Mouse (Mus musculus): ENCODE measurements at regions not wholly inside any gene's neighbourhood (a gene's known extent, or its start where the extent isn't known, plus 50 kb on each side); places are given as distances from the start of the nearest gene placed in this dataset.

GRCm38 (mm10) chr16:29856545-29856944, 207.6 kb upstream of the Hes1 start:
- Histone ChIP-seq H3K4me3 (ENCODE audit: insufficient read depth, low read depth, low read length) (no peak overlapping the region), H3K27me3 (replicated peaks; ENCODE audit: control insufficient read depth, insufficient read depth, low read length) (no peaks in the 10 kb centered on the region), H3K27ac (ENCODE audit: insufficient read depth, low read depth, low read length) (no peak overlapping the region), H3K36me3 (ENCODE audit: control insufficient read depth, insufficient read depth, low read length) (no peaks in the 10 kb centered on the region), H3K4me1 (ENCODE audit: control insufficient read depth, insufficient read depth, low read length) (no peaks in the 10 kb centered on the region)
- no peak for TF ChIP-seq CTCF (conservative IDR thresholded peaks at IDR 0.05; ENCODE audit: insufficient read depth, insufficient read length, low read depth, low read length)
- no peak for TF ChIP-seq POLR2A (IDR thresholded peaks at IDR 0.05; ENCODE audit: low read depth, low read length)
- WGBS, result 100% methylated on average over 1 of the region's 1 CpGs
- DNase-seq, result no peak

DNA sequence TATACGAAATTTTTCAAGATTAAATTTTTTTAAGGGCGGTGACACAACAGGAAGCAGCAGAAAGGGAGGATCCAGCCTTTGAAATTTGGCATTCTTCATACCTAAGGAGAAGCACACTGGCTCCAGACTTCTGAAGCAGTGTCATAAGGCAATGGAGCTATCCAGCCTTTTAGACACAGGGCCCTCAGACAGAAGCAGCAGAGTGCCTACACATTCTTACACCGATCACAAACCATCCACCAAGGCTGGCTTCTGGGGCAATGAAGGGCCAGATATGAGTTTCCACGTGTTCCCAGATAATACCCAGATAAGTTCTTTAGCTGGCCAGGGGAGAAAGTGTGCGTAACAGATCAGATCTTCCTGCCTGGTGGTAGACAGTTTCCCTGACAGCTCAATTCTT, 205.5 kb upstream of the Hes1 start:
- 86% methylated on average over 5 of the region's 5 CpGs for WGBS
- Histone ChIP-seq H3K4me1 (ENCODE audit: control insufficient read depth, insufficient read depth, low read length) (no peaks in the 10 kb centered on the region), H3K27me3 (replicated peaks; ENCODE audit: control insufficient read depth, insufficient read depth, low read length) (no peaks in the 10 kb centered on the region), H3K36me3 (ENCODE audit: control insufficient read depth, insufficient read depth, low read length) (no peaks in the 10 kb centered on the region), H3K27ac (ENCODE audit: insufficient read depth, low read depth, low read length) (no peak overlapping the region), H3K4me3 (ENCODE audit: insufficient read depth, low read depth, low read length) (no peak overlapping the region)
- no peak for DNase-seq
- TF ChIP-seq POLR2A (IDR thresholded peaks at IDR 0.05; ENCODE audit: low read depth, low read length) (no peak), CTCF (conservative IDR thresholded peaks at IDR 0.05; ENCODE audit: insufficient read depth, insufficient read length, low read depth, low read length) (no peak)

DNA sequence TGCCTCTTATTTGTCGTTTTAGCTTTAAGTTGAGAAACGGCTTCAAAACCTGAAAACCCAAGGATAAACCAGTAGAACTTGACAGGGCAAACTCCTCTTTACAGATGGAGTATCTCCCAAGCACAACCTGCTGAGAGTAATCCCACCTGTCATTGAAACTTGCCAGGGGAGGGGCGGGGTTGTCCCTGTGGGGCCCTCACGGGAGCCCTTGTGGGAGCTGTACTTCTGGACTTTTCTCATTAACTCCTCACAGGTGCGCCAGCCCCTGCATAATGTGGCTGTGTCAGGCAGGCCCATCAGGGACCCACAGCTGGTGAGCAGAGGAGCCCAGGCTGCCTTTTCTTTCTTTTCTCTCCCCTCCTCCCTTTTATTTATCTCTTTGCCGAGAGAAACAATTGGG, 203.9 kb upstream of the Hes1 start:
- no peak overlapping the region for H3K4me3 ChIP-seq (ENCODE audit: insufficient read depth, low read depth, low read length)
- H3K27me3 ChIP-seq (replicated peaks; ENCODE audit: control insufficient read depth, insufficient read depth, low read length), result no peaks in the 10 kb centered on the region
- 0 out of 2 replicates have a peak, but pooled peaks cover 2% of the 10 kb centered on the region for H3K4me1 ChIP-seq (ENCODE audit: control insufficient read depth, insufficient read depth, low read length)
- 64% methylated on average over 6 of the region's 6 CpGs for WGBS
- TF ChIP-seq POLR2A (IDR thresholded peaks at IDR 0.05; ENCODE audit: low read depth, low read length), result no peak
- no peak for TF ChIP-seq CTCF (conservative IDR thresholded peaks at IDR 0.05; ENCODE audit: insufficient read depth, insufficient read length, low read depth, low read length)
- no peaks in the 10 kb centered on the region for H3K36me3 ChIP-seq (ENCODE audit: control insufficient read depth, insufficient read depth, low read length)
- DNase-seq, result no peak
- H3K27ac ChIP-seq (ENCODE audit: insufficient read depth, low read depth, low read length), result no peak overlapping the region

DNA sequence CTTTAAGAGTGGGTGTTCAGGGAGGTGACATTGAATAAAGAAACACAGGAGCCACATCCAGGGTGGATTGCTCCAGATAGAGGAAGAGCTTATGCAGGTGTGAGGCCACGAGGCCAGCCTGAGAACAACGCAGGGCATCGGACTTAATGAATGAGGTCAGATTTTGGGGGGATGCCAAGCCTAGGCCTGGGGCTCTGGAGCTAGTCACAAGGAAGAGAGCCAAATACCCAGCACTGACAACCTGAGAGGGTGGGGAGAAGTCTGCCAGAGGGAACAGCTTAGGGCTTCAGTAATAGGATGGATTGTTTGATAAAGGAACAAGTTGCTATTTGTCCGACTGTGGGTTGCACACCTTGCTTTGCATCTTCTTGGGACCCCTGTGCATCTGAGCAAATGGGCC, 203.1 kb upstream of the Hes1 start:
- Histone ChIP-seq H3K27ac (ENCODE audit: insufficient read depth, low read depth, low read length) (no peak overlapping the region), H3K4me3 (ENCODE audit: insufficient read depth, low read depth, low read length) (no peak overlapping the region), H3K27me3 (replicated peaks; ENCODE audit: control insufficient read depth, insufficient read depth, low read length) (no peaks in the 10 kb centered on the region), H3K4me1 (ENCODE audit: control insufficient read depth, insufficient read depth, low read length) (0 out of 2 replicates have a peak, but pooled peaks cover 2% of the 10 kb centered on the region), H3K36me3 (ENCODE audit: control insufficient read depth, insufficient read depth, low read length) (no peaks in the 10 kb centered on the region)
- no peak for TF ChIP-seq CTCF (conservative IDR thresholded peaks at IDR 0.05; ENCODE audit: insufficient read depth, insufficient read length, low read depth, low read length)
- TF ChIP-seq POLR2A (IDR thresholded peaks at IDR 0.05; ENCODE audit: low read depth, low read length), result no peak
- no peak for DNase-seq
- 52% methylated on average over 4 of the region's 4 CpGs for WGBS

DNA sequence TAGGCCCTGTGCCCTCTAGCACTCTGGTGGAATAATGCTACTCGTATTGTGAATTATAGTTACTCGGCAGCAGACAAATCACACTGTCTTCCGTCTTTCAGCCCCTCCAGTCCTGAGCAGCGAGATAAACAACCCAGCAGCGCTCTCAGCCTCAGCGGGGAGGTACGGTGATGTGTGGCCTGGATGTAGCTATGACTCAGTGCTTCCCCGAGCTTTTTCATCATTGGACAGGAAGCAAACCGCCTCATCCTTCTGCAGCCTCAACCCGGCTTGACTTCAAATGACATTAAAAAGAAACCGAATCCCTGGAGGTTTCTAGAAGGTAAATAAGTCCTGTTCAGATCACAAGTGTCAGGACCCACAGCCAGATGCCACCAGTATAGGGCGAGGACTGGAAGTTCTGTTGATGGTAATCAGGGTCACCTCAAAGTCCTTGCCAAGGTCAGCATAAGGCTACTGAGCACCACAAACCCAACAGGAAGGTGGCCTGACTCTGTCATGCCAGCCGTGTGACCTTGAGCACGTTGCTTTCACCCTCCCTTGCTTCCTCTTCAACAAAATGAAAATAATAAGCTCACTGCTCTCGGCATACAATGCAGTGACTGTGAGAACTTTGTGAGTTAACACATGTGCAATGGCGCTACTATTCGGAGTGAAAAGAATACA, 199.0 kb upstream of the Hes1 start:
- Histone ChIP-seq H3K27me3 (replicated peaks; ENCODE audit: control insufficient read depth, insufficient read depth, low read length) (no peaks in the 10 kb centered on the region), H3K27ac (ENCODE audit: insufficient read depth, low read depth, low read length) (no peak overlapping the region), H3K4me1 (ENCODE audit: control insufficient read depth, insufficient read depth, low read length) (0 out of 2 replicates have a peak, but pooled peaks cover 2% of the 10 kb centered on the region), H3K4me3 (ENCODE audit: insufficient read depth, low read depth, low read length) (no peak overlapping the region), H3K36me3 (ENCODE audit: control insufficient read depth, insufficient read depth, low read length) (no peaks in the 10 kb centered on the region)
- 70% methylated on average over 17 of the region's 17 CpGs for WGBS
- TF ChIP-seq CTCF (conservative IDR thresholded peaks at IDR 0.05; ENCODE audit: insufficient read depth, insufficient read length, low read depth, low read length) (no peak), POLR2A (IDR thresholded peaks at IDR 0.05; ENCODE audit: low read depth, low read length) (no peak)
- peak; percentile 44 for DNase-seq

GRCm38 (mm10) chr16:29871395-29871794, 192.8 kb upstream of the Hes1 start:
- H3K4me3 ChIP-seq (ENCODE audit: insufficient read depth, low read depth, low read length), result no peak overlapping the region
- TF ChIP-seq POLR2A (IDR thresholded peaks at IDR 0.05; ENCODE audit: low read depth, low read length), result no peak
- no peak for TF ChIP-seq CTCF (conservative IDR thresholded peaks at IDR 0.05; ENCODE audit: insufficient read depth, insufficient read length, low read depth, low read length)
- 92% methylated on average over 5 of the region's 5 CpGs for WGBS

GRCm38 (mm10) chr16:29876196-29876595, 188.0 kb upstream of the Hes1 start:
- 58% methylated on average over 8 of the region's 8 CpGs for WGBS
- no peak for TF ChIP-seq POLR2A (IDR thresholded peaks at IDR 0.05; ENCODE audit: low read depth, low read length)
- no peak for TF ChIP-seq CTCF (conservative IDR thresholded peaks at IDR 0.05; ENCODE audit: insufficient read depth, insufficient read length, low read depth, low read length)
- Histone ChIP-seq H3K4me1 (ENCODE audit: control insufficient read depth, insufficient read depth, low read length) (no peaks in the 10 kb centered on the region; the same call in 1 of the 2 replicates), H3K27ac (ENCODE audit: insufficient read depth, low read depth, low read length) (no peak overlapping the region), H3K36me3 (ENCODE audit: control insufficient read depth, insufficient read depth, low read length) (no peaks in the 10 kb centered on the region), H3K27me3 (replicated peaks; ENCODE audit: control insufficient read depth, insufficient read depth, low read length) (no peaks in the 10 kb centered on the region), H3K4me3 (ENCODE audit: insufficient read depth, low read depth, low read length) (no peak overlapping the region)
- no peak for DNase-seq

More at GRCm38 (mm10) chr16:29871395-29871794, 192.8 kb upstream of the Hes1 start:
- H3K27me3 ChIP-seq (replicated peaks; ENCODE audit: control insufficient read depth, insufficient read depth, low read length), result no peaks in the 10 kb centered on the region
- H3K4me1 ChIP-seq (ENCODE audit: control insufficient read depth, insufficient read depth, low read length), result no peaks in the 10 kb centered on the region
- DNase-seq, result no peak
- H3K27ac ChIP-seq (ENCODE audit: insufficient read depth, low read depth, low read length), result no peak overlapping the region
- H3K36me3 ChIP-seq (ENCODE audit: control insufficient read depth, insufficient read depth, low read length), result no peaks in the 10 kb centered on the region

All from kidney, adult 2 months (tissue).